Mouse (Mus musculus) MEL (cell line): Measurements from ENCODE around the gene Nat8f4. TPM values are rescaled to one million over a fixed set of nuclear protein-coding genes. Genes with fewer than 3 reads are reported as not detected.

Experiments
- DNase-seq: peaks from one replicate; pipeline ENCODE4 v3.0.0; 2011; ENCODE audit warnings: low read depth, low spot score
- H3K27ac ChIP-seq: 2 replicates; pipeline ENCODE4 v1.5.1; 2012; ENCODE audit warnings: low read depth, mild to moderate bottlenecking, control low read depth, low read length, moderate library complexity; ENCODE audit not compliant: control insufficient read depth
- H3K27me3 ChIP-seq, 2 experiments: fragments of 150-350 bp in 1 of 2; sonication (generic) in 1 of 2; 2 replicates each; pipeline ENCODE4 v1.6.1; 2012; ENCODE audit warnings: low read length in 2 of 2, mild to moderate bottlenecking in 2 of 2, improper control_type of control experiment in 1 of 2, moderate library complexity in 1 of 2; ENCODE audit not compliant: insufficient read depth in 2 of 2, control insufficient read depth in 1 of 2
- H3K36me3 ChIP-seq, 2 experiments: 2 replicates each; pipeline ENCODE4 v1.6.1; 2012 to 2014; ENCODE audit warnings: low read length in 2 of 2, improper control_type of control experiment in 1 of 2, inconsistent platforms in 1 of 2, mild to moderate bottlenecking in 1 of 2; ENCODE audit not compliant: insufficient read depth in 2 of 2, control insufficient read depth in 1 of 2
- H3K4me1 ChIP-seq, 2 experiments: fragments of 150-350 bp in 1 of 2; sonication (generic) in 1 of 2; 2 replicates each; pipeline ENCODE4 v1.6.1; 2012; ENCODE audit warnings: low read length in 2 of 2, improper control_type of control experiment in 1 of 2, mild to moderate bottlenecking in 1 of 2; ENCODE audit not compliant: insufficient read depth in 2 of 2, control insufficient read depth in 1 of 2
- H3K4me3 ChIP-seq, 2 experiments: fragments of 150-350 bp in 1 of 2; sonication (generic) in 1 of 2; 2 replicates each; pipeline ENCODE4 v1.5.1; 2012; ENCODE audit warnings: low read depth in 2 of 2, low read length in 2 of 2, mild to moderate bottlenecking in 2 of 2, moderate library complexity in 2 of 2, control low read depth in 1 of 2, improper control_type of control experiment in 1 of 2; ENCODE audit not compliant: control insufficient read depth in 1 of 2, insufficient read depth in 1 of 2
- H3K79me2 ChIP-seq: 2 replicates; pipeline ENCODE4 v1.6.1; 2012; ENCODE audit warnings: mild to moderate bottlenecking, low read length, moderate library complexity; ENCODE audit not compliant: control insufficient read depth, poor library complexity, insufficient read depth
- H3K9ac ChIP-seq: 2 replicates; pipeline ENCODE4 v1.6.1; 2012; ENCODE audit warnings: low read depth, mild to moderate bottlenecking, control low read depth, low read length, moderate library complexity; ENCODE audit not compliant: control insufficient read depth, poor library complexity, severe bottlenecking
- H3K9me3 ChIP-seq: fragments of 150-350 bp; sonication (generic); replicated peaks from 2 replicates; pipeline ENCODE4 v1.6.1; 2012; ENCODE audit warnings: mild to moderate bottlenecking, low read length, improper control_type of control experiment, moderate library complexity; ENCODE audit not compliant: insufficient read depth
- KAT2A ChIP-seq: conservative IDR thresholded peaks from 2 replicates; pipeline ENCODE4 v1.6.1; 2012; ENCODE audit warnings: low read depth, low read length, improper control_type of control experiment, inconsistent platforms
- MAZ ChIP-seq: IDR thresholded peaks from 2 replicates; pipeline ENCODE4 v1.6.1; 2012; ENCODE audit warnings: low read depth, mild to moderate bottlenecking, inconsistent platforms, low read length, improper control_type of control experiment
- MYB ChIP-seq: IDR thresholded peaks from 2 replicates; pipeline ENCODE4 v1.6.1; 2011; ENCODE audit warnings: mild to moderate bottlenecking, low read depth, low read length, improper control_type of control experiment
- POLR2A ChIP-seq, 2 experiments: IDR thresholded peaks; 2 replicates each; pipeline ENCODE4 v1.6.1; 2011 to 2012; ENCODE audit warnings: low read length in 2 of 2, mild to moderate bottlenecking in 2 of 2, control low read depth in 1 of 2, improper control_type of control experiment in 1 of 2, low read depth in 1 of 2, moderate library complexity in 1 of 2; ENCODE audit not compliant: control insufficient read depth in 1 of 2, insufficient read depth in 1 of 2, poor library complexity in 1 of 2
- POLR2AphosphoS2 ChIP-seq: IDR thresholded peaks from 2 replicates; pipeline ENCODE4 v1.6.1; 2011; ENCODE audit warnings: low read length, improper control_type of control experiment
- POLR2AphosphoS5 ChIP-seq: IDR thresholded peaks from 2 replicates; pipeline ENCODE4 v1.6.1; 2012; ENCODE audit warnings: low read depth, borderline replicate concordance, mild to moderate bottlenecking, inconsistent platforms, low read length, moderate library complexity, mixed read lengths
- RCOR1 ChIP-seq: IDR thresholded peaks from 2 replicates; pipeline ENCODE4 v1.6.1; 2012; ENCODE audit warnings: low read depth, mild to moderate bottlenecking, inconsistent platforms, low read length, improper control_type of control experiment
- USF1 ChIP-seq: IDR thresholded peaks from 2 replicates; pipeline ENCODE4 v1.6.1; 2014; ENCODE audit warnings: low read depth, mild to moderate bottlenecking, inconsistent platforms, low read length, improper control_type of control experiment, moderate library complexity
- ZNF384 ChIP-seq: IDR thresholded peaks from 2 replicates; pipeline ENCODE4 v1.6.1; 2012; ENCODE audit warnings: low read depth, mild to moderate bottlenecking, inconsistent platforms, low read length, improper control_type of control experiment
- polyA plus RNA-seq, 2 experiments: library from polyadenylated mRNA; stranded (reverse) in 1 of 2; unstranded in 1 of 2; fragments of >175 nt in 1 of 2; fragments of >200 nt in 1 of 2; gene quantifications; 2 replicates each; pipeline versions ENCODE4 v1.2.1 to v1.2.4; 2012; ENCODE audit warnings: low replicate concordance in 2 of 2, low read depth in 1 of 2; ENCODE audit not compliant: insufficient read length in 2 of 2, insufficient read depth in 1 of 2, missing spikeins in 1 of 2
- total RNA-seq: library from RNA; depleted of rRNA; stranded (reverse); fragments of 300-350 nt; gene quantifications from 2 replicates; pipeline ENCODE4 v1.2.3, GENCODE M21; 2012; rRNA removed

Gene Nat8f4
- total and polyA plus RNA-seq, 3 experiments = 2.6 to 3.0 TPM; not detected in 1

GRCm38 (mm10) chr6:85849240-85849639, 55.4 kb downstream of the Nat8f4 start:
- Histone ChIP-seq H3K9ac (no peak overlapping the region), H3K79me2 (no peaks in the 10 kb centered on the region), H3K27me3 (peaks cover 9 to 15% of the 10 kb centered on the region in 2 experiments; a peak in 3 of 4 replicates), H3K4me1 (no peaks in the 10 kb centered on the region), H3K36me3 (no peaks in the 10 kb centered on the region), H3K27ac (no peak overlapping the region), H3K4me3 (no peak overlapping the region), H3K9me3 (no peaks in the 10 kb centered on the region)
- no peak for DNase-seq
- TF ChIP-seq USF1 = no peak
- TF ChIP-seq POLR2AphosphoS5 = no peak
- no peak for TF ChIP-seq ZNF384
- no peak for TF ChIP-seq KAT2A
- no peak for TF ChIP-seq MAZ
- TF ChIP-seq RCOR1 = no peak
- TF ChIP-seq POLR2A (IDR thresholded peaks at IDR 0.05; ENCODE audit: control insufficient read depth in 1 of 2, insufficient read depth in 1 of 2, low read depth in 1 of 2, low read length in 2 of 2, poor library complexity in 1 of 2) = no peak
- no peak for TF ChIP-seq POLR2AphosphoS2
- no peak for TF ChIP-seq MYB
- TF ChIP-seq, all 39 proteins: peak for 0

Other genes with a start within 250 kb of the Nat8f4 start
- not detected in 2 replicates for gene Nat8f7, start 191.7 kb downstream of the Nat8f4 start, total RNA-seq
- not detected for gene Nat8f7, start 191.7 kb downstream of the Nat8f4 start, polyA plus RNA-seq
- not detected in 2 replicates for gene Nat8f3, start 139.1 kb downstream of the Nat8f4 start, total RNA-seq
- gene Nat8f3, start 139.1 kb downstream of the Nat8f4 start, polyA plus RNA-seq = under 1 TPM in 1 of 2 experiments, not detected in 1; 0.06 TPM
- not detected in 2 replicates for gene Nat8f6, start 83.9 kb downstream of the Nat8f4 start, total RNA-seq
- gene Nat8f6, start 83.9 kb downstream of the Nat8f4 start, polyA plus RNA-seq = not detected
- gene Nat8f5, start 83.9 kb downstream of the Nat8f4 start, total RNA-seq = not detected in 2 replicates
- not detected for gene Nat8f5, start 83.9 kb downstream of the Nat8f4 start, polyA plus RNA-seq
- not detected in 2 replicates for gene Nat8, start 72.8 kb downstream of the Nat8f4 start, total RNA-seq
- gene Nat8, start 72.8 kb downstream of the Nat8f4 start, polyA plus RNA-seq = under 1 TPM in 1 of 2 experiments, not detected in 1; 0.10 TPM
- 0.03 and 0.12 TPM in 2 replicates for gene Nat8f2, start 35.7 kb downstream of the Nat8f4 start, total RNA-seq
- gene Nat8f2, start 35.7 kb downstream of the Nat8f4 start, polyA plus RNA-seq = under 1 TPM in 1 of 2 experiments, not detected in 1; 0.06 TPM
- gene Tprkb, start 7.0 kb upstream of the Nat8f4 start, total RNA-seq = 63.3 and 66.5 TPM in 2 replicates
- 10 to 100 TPM; 85.1 to 87.6 TPM for gene Tprkb, start 7.0 kb upstream of the Nat8f4 start, polyA plus RNA-seq
- 5.3 and 5.7 TPM in 2 replicates for gene Nat8f1, start 10.8 kb upstream of the Nat8f4 start, total RNA-seq
- gene Nat8f1, start 10.8 kb upstream of the Nat8f4 start, polyA plus RNA-seq = 1 to 10 TPM in 1 of 2 experiments, not detected in 1; 6.9 TPM
- 33.2 and 34.8 TPM in 2 replicates for gene Dusp11, start 56.8 kb upstream of the Nat8f4 start, total RNA-seq
- gene Dusp11, start 56.8 kb upstream of the Nat8f4 start, polyA plus RNA-seq = 10 to 100 TPM; 22.4 to 42.3 TPM
- gene Figla, start 111.3 kb upstream of the Nat8f4 start, total RNA-seq = not detected in 2 replicates
- not detected for gene Figla, start 111.3 kb upstream of the Nat8f4 start, polyA plus RNA-seq
- 129 and 162 TPM in 2 replicates for gene Add2, start 123.8 kb upstream of the Nat8f4 start, total RNA-seq
- 100 to 1,000 TPM in 1 of 2 experiments, 10 to 100 TPM in 1; 85.0 to 191 TPM for gene Add2, start 123.8 kb upstream of the Nat8f4 start, polyA plus RNA-seq